ENCODE assay signal across 9 mouse cellular contexts in the genomic region with DNA sequence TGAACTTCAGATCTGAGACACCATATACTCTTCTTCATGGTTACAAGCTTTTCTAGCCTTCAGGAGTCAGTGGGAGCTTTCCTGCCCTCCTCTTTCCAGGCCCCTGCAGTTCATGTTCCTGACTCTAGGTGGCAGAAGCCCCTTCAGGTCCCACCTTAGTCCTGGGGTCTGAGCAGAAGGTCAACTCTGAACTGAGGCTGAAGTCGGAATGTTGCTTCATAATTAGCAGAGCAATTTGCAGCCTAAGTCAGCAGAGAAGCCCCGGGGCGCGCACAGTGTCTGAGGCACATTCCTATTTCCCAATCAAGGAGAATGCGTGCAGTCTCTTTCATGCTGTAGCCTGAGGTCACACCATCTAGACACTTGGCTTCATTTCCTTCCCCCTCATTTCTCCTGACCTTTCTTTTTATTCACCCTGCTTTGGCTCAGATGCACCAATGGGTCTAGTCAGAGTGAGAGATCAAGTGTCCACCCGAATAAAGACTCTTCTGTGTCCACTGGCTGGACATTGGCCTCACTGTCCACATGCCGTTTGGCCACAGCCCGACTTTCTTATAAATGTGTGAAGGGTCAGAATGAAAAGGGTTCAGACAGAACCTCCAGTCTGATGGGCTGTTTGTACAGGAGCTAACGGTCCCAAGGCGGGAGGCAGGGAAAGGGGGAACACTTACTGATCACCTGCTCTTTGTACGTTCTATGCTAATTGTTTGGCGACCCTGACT. TPM values are rescaled to one million over a fixed set of nuclear protein-coding genes. Genes with fewer than 3 reads are reported as not detected.
DNase-seq lines count a peak whose midpoint lies in the region; ATAC-seq and TF ChIP-seq lines count a peak whose summit lies in the region.
"Had no signal": no experiment of that assay in that cellular context is flagged by ENCODE, and none has a peak within 500 bp of the region (broad histone marks: within the 10 kb centered on the region; RNA-seq: fewer than 3 reads in every experiment).

No protein-coding gene starts in this region.

- in situ Hi-C loops in Patski (cut with MboI; ENCODE audit: low pct_unique_long_range_greater_than_20kb) = loop anchor here (5.0 to 25.0 kb wide), 4 partner anchors 287 to 837 kb away; no protein-coding TSS in a partner anchor

- no peak for TF ChIP-seq EP300 in lung, postnatal 0 days (IDR thresholded peaks at IDR 0.05)

- peaks cover 2% of the 10 kb centered on the region; the same call in 1 of the 2 replicates for H3K27me3 ChIP-seq in E14TG2a.4 (ENCODE audit: insufficient read depth, low read length)
- H3K27me3 ChIP-seq in Patski = no peaks in the 10 kb centered on the region
- no peaks in the 10 kb centered on the region for H3K27me3 ChIP-seq in lung, postnatal 0 days (replicated peaks; ENCODE audit: insufficient read depth, low read length)
- H3K27me3 ChIP-seq: embryonic facial prominence, embryonic 15.5 days had no signal

- no peak overlapping the region for H3K9ac ChIP-seq in lung, postnatal 0 days (replicated peaks; ENCODE audit: low read depth)
- H3K9ac ChIP-seq: embryonic facial prominence, embryonic 15.5 days; limb, embryonic 15.5 days had no signal

- CTCF ChIA-PET in Patski (lab: Charles Lee) = interaction anchor here (0.6 to 1.6 kb wide), 5 partner anchors 53 to 403 kb away, joined by 3 to 6 read pairs (median 3); no protein-coding TSS in a partner anchor

- H3K9me3 ChIP-seq in E14TG2a.4 (ENCODE audit: low read length) = no peaks in the 10 kb centered on the region
- H3K9me3 ChIP-seq in lung, postnatal 0 days (ENCODE audit: low read length) = no peaks in the 10 kb centered on the region
- H3K9me3 ChIP-seq: embryonic facial prominence, embryonic 15.5 days; limb, embryonic 15.5 days had no signal

- peak; percentile 52 to 54 for DNase-seq in layer of hippocampus, postnatal 10 days (ENCODE audit: low spot score in 2 of 2)
- no peak for DNase-seq in layer of hippocampus, adult 9-10 months (ENCODE audit: low spot score)
- DNase-seq in Patski (ENCODE audit: low read depth, low spot score) = peak; percentile 83
- DNase-seq in lung, postnatal 0 days (ENCODE audit: low spot score) = peak; percentile 59
- no peak for DNase-seq in frontal cortex, postnatal 25 days (ENCODE audit: low spot score in 2 of 2)

- POLR2A ChIA-PET in Patski (lab: Charles Lee) = no interaction called here

- 71% methylated on average over 12 of the region's 12 CpGs for WGBS in lung, postnatal 0 days

- peak; percentile 95 for TF ChIP-seq CTCF in E14TG2a.4 (conservative IDR thresholded peaks at IDR 0.05; ENCODE audit: low read length)
- peak; percentile 95 for TF ChIP-seq CTCF in Patski (IDR thresholded peaks at IDR 0.05)
- TF ChIP-seq CTCF in lung, postnatal 0 days (IDR thresholded peaks at IDR 0.05) = peak; percentile 73

- H3K36me3 ChIP-seq in E14TG2a.4 (ENCODE audit: insufficient read depth, low read length) = no peaks in the 10 kb centered on the region
- no peaks in the 10 kb centered on the region for H3K36me3 ChIP-seq in lung, postnatal 0 days (ENCODE audit: insufficient read depth, low read length)
- H3K36me3 ChIP-seq: embryonic facial prominence, embryonic 15.5 days; limb, embryonic 15.5 days had no signal

- no peaks in the 10 kb centered on the region for H3K4me1 ChIP-seq in E14TG2a.4 (replicated peaks; ENCODE audit: low read depth, low read length)
- H3K4me1 ChIP-seq in lung, postnatal 0 days (ENCODE audit: insufficient read depth, low read depth, low read length) = no peaks in the 10 kb centered on the region
- H3K4me1 ChIP-seq: embryonic facial prominence, embryonic 15.5 days; limb, embryonic 15.5 days had no signal

- no peak overlapping the region for H3K27ac ChIP-seq in lung, postnatal 0 days (ENCODE audit: low read length)
- H3K27ac ChIP-seq: embryonic facial prominence, embryonic 15.5 days; limb, embryonic 15.5 days had no signal

- H3K4me3 ChIP-seq in E14TG2a.4 (replicated peaks; ENCODE audit: low read length) = no peak overlapping the region
- no peak overlapping the region for H3K4me3 ChIP-seq in lung, postnatal 0 days (ENCODE audit: low read depth, low read length)
- H3K4me3 ChIP-seq: embryonic facial prominence, embryonic 15.5 days; limb, embryonic 15.5 days had no signal

- no peak overlapping the region for H3K4me2 ChIP-seq in lung, postnatal 0 days (replicated peaks; ENCODE audit: low read depth, low read length)
- H3K4me2 ChIP-seq: embryonic facial prominence, embryonic 15.5 days; limb, embryonic 15.5 days had no signal

- ATAC-seq in Patski = peak; percentile 96
- peak; percentile 72 for ATAC-seq in granulocyte monocyte progenitor cell, adult 5-6 weeks (replicated peaks; ENCODE audit: poor library complexity, severe bottlenecking)
- ATAC-seq in lung, postnatal 0 days = peak; percentile 33; the same call in 1 of the 2 replicates

RNA-seq across cellular contexts. Expression of gene Tmem72, which starts 58.4 kb away (rescaled TPM):
- 1 to 10 TPM in 1 of 2 experiments, under 1 TPM in 1; 0.18 to 4.4 TPM for total RNA-seq in layer of hippocampus, postnatal 10 days (2021)
- polyA plus RNA-seq in Patski (2021) = 7.8 TPM
- total RNA-seq in granulocyte monocyte progenitor cell, adult 5-6 weeks (2014; fragmentation: Nextera tagmentation) = 0.11 and 0.24 TPM in 2 replicates
- under 0.01 and 0.04 TPM in 2 replicates for total RNA-seq in granulocyte monocyte progenitor cell, adult 5-6 weeks (2017)
- 0.01 and 0.02 TPM in 2 replicates for polyA plus RNA-seq in lung, postnatal 0 days (2015; fragmentation: Nextera tagmentation; extraction: Ambion mirVana)

Comparison
In these comparisons a context has a peak if more than half of its experiments do, and no peak if none do; other contexts are left out.
1. DNase-seq: peak in layer of hippocampus, postnatal 10 days (2 of 2), Patski (single experiment) and lung, postnatal 0 days (single experiment); none in layer of hippocampus, adult 9-10 months (single experiment) and frontal cortex, postnatal 25 days (0 of 2).
2. ATAC-seq: peak in every context shown above with its lines; median percentile 96 in Patski; 72 in granulocyte monocyte progenitor cell, adult 5-6 weeks; 33 in lung, postnatal 0 days.
3. Peak in every context shown above with its lines, with median percentiles within 50 percentile points of each other: CTCF ChIP-seq.